Mouse (Mus musculus) cerebellum, adult 2 months (tissue): Measurements from ENCODE around the gene Enox1. TPM values are rescaled to one million over a fixed set of nuclear protein-coding genes. Genes with fewer than 3 reads are reported as not detected.

ENCODE experiments used
- DNase-seq, 2 experiments: peaks; one replicate each; pipeline ENCODE4 v3.0.0; 2021
- H3K27ac ChIP-seq: fragments of 200-500 bp; 2 replicates; pipeline ENCODE4 v1.5.1; 2012; ENCODE audit warnings: low read length, control low read depth, inconsistent platforms; ENCODE audit not compliant: insufficient read depth
- H3K27me3 ChIP-seq: fragments of 200-500 bp; 2 replicates; pipeline ENCODE4 v1.6.1; 2012; ENCODE audit warnings: inconsistent platforms, mild to moderate bottlenecking, low read length, moderate library complexity; ENCODE audit not compliant: control insufficient read depth, insufficient read depth
- H3K4me1 ChIP-seq: fragments of 200-500 bp; 2 replicates; pipeline ENCODE4 v1.6.1; 2011; ENCODE audit warnings: low read length; ENCODE audit not compliant: control insufficient read depth, insufficient read depth
- H3K4me3 ChIP-seq: fragments of 200-500 bp; replicated peaks from 2 replicates; pipeline ENCODE3; 2011; ENCODE audit warnings: mild to moderate bottlenecking, low read depth, low read length, control low read depth; ENCODE audit not compliant: insufficient read depth
- CTCF ChIP-seq: fragments of 200-500 bp; IDR thresholded peaks from 2 replicates; pipeline ENCODE4 v1.5.1; 2011; ENCODE audit warnings: low read depth, mild to moderate bottlenecking, control low read depth, low read length, moderate library complexity, borderline replicate concordance; ENCODE audit not compliant: insufficient read depth
- POLR2A ChIP-seq: fragments of 200-500 bp; IDR thresholded peaks from 2 replicates; pipeline ENCODE4 v1.6.1; 2011; ENCODE audit warnings: low read length, control low read depth, borderline replicate concordance; ENCODE audit not compliant: insufficient read depth
- WGBS: fragments of 180-500 bp; shearing (Covaris S2); methylation state at CpG from one replicate; pipeline ENCODE4 v1.1.7; 2018; 5-methylcytosine and 5-hydroxymethylcytosine counted together
- polyA plus RNA-seq: library from polyadenylated mRNA; depleted of rRNA; stranded (reverse); fragments of >200 nt; gene quantifications from 2 replicates; pipeline ENCODE4 v1.2.3, GENCODE M21; 2012

The Enox1 gene
- polyA plus RNA-seq, 1 experiment = 15.2 TPM

- 83% methylated on average over 3 of the region's 3 CpGs for WGBS
- H3K4me1 ChIP-seq = no peaks in the 10 kb centered on the region
- H3K27ac ChIP-seq = no peak overlapping the region
- no peak overlapping the region for H3K4me3 ChIP-seq
- H3K27me3 ChIP-seq = no peaks in the 10 kb centered on the region
- TF ChIP-seq CTCF = no peak
- TF ChIP-seq POLR2A = no peak
- no peak for DNase-seq
Measured at GRCm38 (mm10) chr14:77470577-77470976, 314.0 kb downstream of the Enox1 start.

- Histone ChIP-seq H3K4me1 (no peaks in the 10 kb centered on the region), H3K4me3 (no peak overlapping the region), H3K27ac (no peak overlapping the region), H3K27me3 (no peaks in the 10 kb centered on the region)
- WGBS = 76% methylated on average over 4 of the region's 4 CpGs
- no peak for DNase-seq
- TF ChIP-seq POLR2A (no peak), CTCF (no peak)
Measured at GRCm38 (mm10) chr14:77473501-77473900, 316.9 kb downstream of the Enox1 start.

GRCm38 (mm10) chr14:77474026-77474425 is 317.5 kb downstream of the Enox1 start:
- H3K27ac ChIP-seq = no peak overlapping the region
- no peak for DNase-seq
- no peaks in the 10 kb centered on the region for H3K27me3 ChIP-seq
- no peak overlapping the region for H3K4me3 ChIP-seq
- H3K4me1 ChIP-seq = no peaks in the 10 kb centered on the region
- 81% methylated on average over 5 of the region's 5 CpGs for WGBS
- TF ChIP-seq CTCF (no peak), POLR2A (no peak)

GRCm38 (mm10) chr14:77475134-77475820 is 318.7 kb downstream of the Enox1 start:
- no peak for TF ChIP-seq POLR2A
- no peak for TF ChIP-seq CTCF
- DNase-seq = no peak

GRCm38 (mm10) chr14:77477704-77478103 is 321.1 kb downstream of the Enox1 start:
- 93% methylated on average over 4 of the region's 4 CpGs for WGBS
- DNase-seq = no peak
- TF ChIP-seq CTCF (no peak), POLR2A (no peak)
- Histone ChIP-seq H3K27me3 (no peaks in the 10 kb centered on the region), H3K27ac (no peak overlapping the region), H3K4me1 (no peaks in the 10 kb centered on the region), H3K4me3 (no peak overlapping the region)

More at GRCm38 (mm10) chr14:77475134-77475820, 318.7 kb downstream of the Enox1 start:
- 83% methylated on average over 11 of the region's 11 CpGs for WGBS
- no peak overlapping the region for H3K4me3 ChIP-seq
- H3K27me3 ChIP-seq = no peaks in the 10 kb centered on the region
- H3K4me1 ChIP-seq = no peaks in the 10 kb centered on the region
- H3K27ac ChIP-seq = no peak overlapping the region

- no peaks in the 10 kb centered on the region for H3K27me3 ChIP-seq
- TF ChIP-seq POLR2A (no peak), CTCF (no peak)
- no peaks in the 10 kb centered on the region for H3K4me1 ChIP-seq
- 89% methylated on average over 7 of the region's 7 CpGs for WGBS
- DNase-seq = no peak
- no peak overlapping the region for H3K27ac ChIP-seq
- no peak overlapping the region for H3K4me3 ChIP-seq
Measured at GRCm38 (mm10) chr14:77478210-77478609, 321.6 kb downstream of the Enox1 start.

GRCm38 (mm10) chr14:77478692-77479091 is 322.1 kb downstream of the Enox1 start:
- Histone ChIP-seq H3K27me3 (no peaks in the 10 kb centered on the region), H3K4me3 (no peak overlapping the region), H3K27ac (no peak overlapping the region), H3K4me1 (no peaks in the 10 kb centered on the region)
- TF ChIP-seq CTCF (no peak), POLR2A (no peak)
- 96% methylated on average over 8 of the region's 8 CpGs for WGBS
- no peak for DNase-seq

GRCm38 (mm10) chr14:77483076-77483475 is 326.5 kb downstream of the Enox1 start:
- no peak for DNase-seq
- WGBS = 61% methylated on average over 13 of the region's 15 CpGs
- Histone ChIP-seq H3K4me1 (peaks cover 5% of the 10 kb centered on the region), H3K27ac (no peak overlapping the region), H3K4me3 (no peak overlapping the region), H3K27me3 (no peaks in the 10 kb centered on the region)
- TF ChIP-seq CTCF (no peak), POLR2A (no peak)
